Mouse (Mus musculus) gastrocnemius, adult 8-10 months (tissue): Measurements from ENCODE around the gene Ajm1. TPM values are rescaled to one million over a fixed set of nuclear protein-coding genes. Genes with fewer than 3 reads are reported as not detected.
"Not testable (repeated sequence)": the region's sequence is repeated elsewhere in the genome, so short reads cannot be mapped to it uniquely, and the experiment has no call there.

Source experiments
- DNase-seq, 2 experiments: peaks; one replicate each; pipeline ENCODE4 v3.0.0; 2022; ENCODE audit warnings: low spot score in 2 of 2
- total RNA-seq, 4 experiments: library from RNA; stranded (reverse); gene quantifications; 2 replicates each; pipeline ENCODE4 v1.2.4; 2022

Gene Ajm1
- total RNA-seq, 4 experiments from 2014 or later = 0.13 to 0.20 (median 0.16) TPM

DNA sequence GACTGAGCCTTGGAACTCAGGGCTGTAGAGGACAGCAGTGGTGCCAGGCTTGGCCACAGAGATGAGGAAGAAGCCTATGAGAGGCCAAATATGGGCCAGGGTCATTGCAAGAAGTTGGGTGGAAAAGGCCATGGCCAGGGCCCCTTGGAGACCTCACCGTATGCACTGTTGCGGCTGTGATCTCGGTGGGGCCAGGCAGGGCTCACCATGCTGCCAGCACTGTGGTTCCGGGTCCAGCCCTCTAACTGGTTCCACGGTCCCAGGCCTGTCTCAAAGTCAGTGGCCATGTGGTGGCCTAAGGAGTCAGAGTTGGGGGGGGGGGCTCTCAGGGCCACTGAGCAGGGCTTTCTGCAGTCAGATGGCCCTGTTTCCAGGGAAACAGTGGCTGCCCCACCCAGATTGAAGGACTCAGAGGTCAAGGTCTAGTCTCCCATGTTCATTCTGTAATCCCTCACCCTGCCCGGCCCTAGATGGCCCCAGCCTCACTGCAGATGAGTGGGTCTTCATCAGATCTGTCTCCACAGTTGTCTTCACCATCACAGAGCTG is 13.0 kb downstream of the Ajm1 start:
- no peak for DNase-seq

DNA sequence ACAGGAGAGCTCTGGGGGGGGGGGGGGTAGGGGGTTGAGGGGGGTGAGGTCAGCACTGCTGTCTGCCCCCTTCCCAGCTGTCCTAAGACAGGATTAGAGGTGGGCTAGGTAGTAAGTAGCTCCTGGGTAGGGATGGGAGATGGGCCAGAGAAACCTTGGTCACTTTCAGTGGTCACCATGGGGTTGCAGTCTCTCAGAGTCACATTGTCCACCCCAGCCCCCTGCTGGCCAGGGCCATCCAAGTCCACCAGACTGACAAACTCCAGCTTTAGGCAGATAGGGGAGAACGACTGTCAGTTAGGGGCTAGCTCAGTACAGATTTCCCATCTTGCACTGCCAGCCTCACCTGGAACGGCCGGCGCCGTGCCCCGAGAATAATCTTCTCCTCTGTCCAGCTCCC is 15.0 kb downstream of the Ajm1 start:
- DNase-seq = no peak

DNA sequence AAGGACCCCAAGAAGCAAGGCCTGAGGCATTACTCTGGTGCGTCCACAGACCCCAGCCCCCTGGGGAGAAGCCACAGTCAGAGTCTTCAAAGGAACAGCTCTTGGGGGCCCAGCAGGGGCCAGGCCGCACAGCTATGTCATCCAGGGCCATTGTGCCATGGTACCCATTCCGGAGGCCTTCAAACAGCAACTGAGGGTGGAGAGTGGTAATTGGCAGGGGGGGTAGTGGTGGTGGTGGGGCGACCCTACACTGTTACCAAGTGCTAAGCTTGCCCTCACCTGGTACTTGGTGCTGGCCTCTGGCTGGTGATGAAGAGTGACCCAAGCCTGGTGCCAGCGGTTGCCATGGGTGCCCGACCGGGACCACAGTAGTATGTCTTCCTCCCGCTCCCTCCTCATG is 15.8 kb downstream of the Ajm1 start:
- DNase-seq = no peak

DNA sequence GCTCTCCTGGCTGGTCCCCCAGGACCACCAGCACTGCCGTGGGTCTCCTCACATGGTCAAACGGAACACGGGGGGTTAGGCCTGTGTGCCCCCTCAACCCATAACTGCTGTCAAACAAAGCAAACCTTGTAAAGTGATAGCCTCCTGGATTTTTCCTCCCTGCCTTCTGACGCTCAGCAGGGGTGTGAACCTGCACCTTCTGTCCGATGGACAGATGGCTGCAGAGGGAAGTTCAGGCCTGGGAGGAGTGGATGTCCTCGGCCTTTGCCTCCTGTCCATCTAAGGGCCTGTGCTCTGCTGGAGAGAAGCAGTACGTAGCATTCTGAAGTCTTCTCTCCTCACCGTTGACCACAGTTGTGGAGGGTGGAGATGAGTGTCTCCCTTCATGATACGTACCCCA is 19.6 kb downstream of the Ajm1 start:
- no peak for DNase-seq

DNA sequence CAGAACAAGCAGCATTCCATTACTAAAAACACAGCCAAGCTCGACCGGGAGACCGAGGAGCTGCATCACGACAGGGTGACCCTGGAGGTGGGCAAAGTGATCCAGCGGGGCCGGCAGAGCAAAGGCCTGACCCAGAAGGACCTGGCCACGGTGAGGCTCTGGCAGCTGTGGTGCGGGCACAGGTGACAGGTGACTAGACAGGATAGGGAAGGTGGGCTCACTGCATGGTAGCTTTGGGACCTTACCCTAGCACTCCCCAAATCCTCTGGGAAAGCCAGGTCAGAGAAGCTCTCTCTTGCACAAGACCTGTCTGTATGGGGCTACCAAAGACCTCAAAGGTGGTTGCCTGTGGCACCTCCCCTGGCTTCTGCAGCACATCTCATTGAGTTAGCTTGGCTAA is 21.0 kb downstream of the Ajm1 start:
- no peak for DNase-seq

DNA sequence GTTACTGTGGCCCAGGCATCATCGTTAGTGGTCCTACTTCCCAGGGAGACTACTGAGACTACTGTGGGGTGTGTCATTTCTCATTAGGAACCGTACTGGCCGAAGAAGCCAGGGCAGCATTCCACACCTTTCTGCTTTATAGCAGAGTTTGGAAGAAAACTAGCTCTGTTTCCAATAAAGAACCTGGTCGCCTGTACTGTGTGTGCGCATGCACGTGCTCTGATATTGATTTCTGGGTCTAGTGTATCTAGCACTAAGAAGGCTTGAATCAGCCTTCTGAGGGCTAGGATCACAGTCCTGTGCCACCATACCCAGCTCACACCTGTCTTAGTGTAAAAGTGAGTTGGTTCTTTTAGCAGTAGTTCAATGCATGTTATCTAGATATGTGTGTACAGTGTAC is 22.8 kb downstream of the Ajm1 start:
- DNase-seq = no peak

DNA sequence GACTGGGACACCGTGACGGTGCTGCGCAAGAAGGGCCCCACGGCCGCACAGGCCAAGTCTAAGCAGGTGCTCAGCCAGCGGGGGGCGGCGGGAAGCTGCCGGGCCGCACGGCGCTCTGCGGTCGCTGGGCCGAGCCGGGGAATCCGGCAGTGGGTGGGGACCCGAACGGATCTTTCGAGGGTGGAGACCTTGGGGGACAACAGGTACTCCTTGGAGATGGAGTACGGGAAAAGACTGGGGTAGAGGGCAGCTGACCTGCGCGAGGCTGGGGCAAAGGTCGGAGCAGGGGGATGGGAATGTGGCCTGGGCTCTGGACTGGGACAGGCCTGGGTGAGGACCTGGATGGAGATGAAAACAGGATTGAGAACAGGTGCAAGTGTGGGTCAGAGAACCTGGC is 23.6 kb downstream of the Ajm1 start:
- no peak for DNase-seq

DNA sequence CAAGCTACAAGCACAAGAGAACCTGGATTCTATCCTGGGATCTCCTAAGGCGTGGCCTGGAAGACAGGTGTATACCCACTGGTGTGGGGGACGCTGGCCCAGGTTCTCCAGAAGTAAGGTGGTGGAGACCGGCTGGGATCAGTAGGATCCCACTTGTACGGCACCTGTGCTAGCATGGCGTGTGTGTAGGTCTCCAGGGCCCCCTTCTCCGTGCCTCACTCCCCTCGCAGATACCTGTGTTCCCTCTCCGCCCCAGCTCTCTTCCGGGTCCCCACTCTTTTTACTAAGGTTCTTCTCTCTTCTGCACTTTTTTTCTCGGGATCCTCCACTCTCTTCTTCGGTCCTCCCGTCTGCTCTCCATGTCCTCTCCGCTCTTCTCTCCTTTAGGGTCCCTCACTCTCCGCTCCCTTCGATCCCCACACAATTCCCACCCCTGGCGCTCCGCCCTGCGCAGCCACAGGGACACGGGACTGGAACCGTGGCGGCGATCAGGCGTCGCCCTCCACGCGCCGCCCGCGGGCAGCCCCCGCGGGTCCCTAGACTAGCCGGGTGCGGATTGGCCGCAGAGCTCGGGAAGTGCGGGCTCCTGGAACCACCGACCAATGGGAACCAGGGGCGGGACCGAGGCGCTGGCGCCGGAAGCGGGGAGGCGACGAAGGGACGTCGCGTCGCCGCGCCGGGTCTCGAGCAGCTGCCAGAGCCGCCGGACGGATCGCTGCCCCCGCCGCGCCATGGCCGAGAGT is 24.2 kb downstream of the Ajm1 start, which contains the start of gene Edf1:
TSS of gene Edf1 (plus strand) at position 627 of the 743 bp plus-strand sequence.
- DNase-seq = peak; percentile 89 to 94

DNA sequence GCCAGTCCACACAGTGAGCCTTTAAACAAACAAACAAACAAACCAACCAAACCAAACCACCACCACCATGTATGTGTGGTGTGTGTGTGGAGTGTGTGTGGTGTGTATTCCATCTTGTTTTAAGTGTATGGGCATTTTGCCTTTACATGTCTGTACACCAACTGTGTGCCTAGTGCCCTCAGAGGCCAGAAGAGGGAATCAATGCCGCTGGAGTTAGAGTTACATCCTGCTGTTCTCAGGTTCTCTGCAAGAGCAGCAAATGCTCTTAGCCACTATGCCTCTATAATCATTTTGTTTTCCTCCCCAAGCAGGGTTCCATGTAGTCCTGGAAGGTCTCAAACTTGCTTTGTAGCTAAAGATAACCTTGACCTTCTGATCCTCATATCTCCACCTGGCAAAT is 25.3 kb downstream of the Ajm1 start:
- DNase-seq = no peak

DNA sequence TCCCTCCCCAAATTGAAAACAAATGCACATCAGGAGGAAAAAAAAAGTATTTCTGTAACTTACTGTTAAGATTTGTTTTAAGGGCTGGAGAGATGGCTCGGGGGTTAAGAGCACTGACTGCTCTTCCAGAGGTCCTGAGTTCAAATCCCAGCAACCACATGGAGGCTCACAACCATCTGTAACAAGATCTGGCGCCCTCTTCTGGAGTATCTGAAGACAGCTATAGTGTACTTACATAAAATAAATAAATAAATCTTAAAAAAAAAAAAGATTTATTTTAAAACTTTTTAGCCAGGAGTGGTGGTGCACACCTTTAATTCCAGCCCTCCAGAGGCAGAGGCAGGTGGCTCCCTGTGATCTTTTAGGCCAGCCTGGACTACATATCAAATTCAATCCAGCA is 26.1 kb downstream of the Ajm1 start:
- not testable (repeated sequence) for DNase-seq

DNA sequence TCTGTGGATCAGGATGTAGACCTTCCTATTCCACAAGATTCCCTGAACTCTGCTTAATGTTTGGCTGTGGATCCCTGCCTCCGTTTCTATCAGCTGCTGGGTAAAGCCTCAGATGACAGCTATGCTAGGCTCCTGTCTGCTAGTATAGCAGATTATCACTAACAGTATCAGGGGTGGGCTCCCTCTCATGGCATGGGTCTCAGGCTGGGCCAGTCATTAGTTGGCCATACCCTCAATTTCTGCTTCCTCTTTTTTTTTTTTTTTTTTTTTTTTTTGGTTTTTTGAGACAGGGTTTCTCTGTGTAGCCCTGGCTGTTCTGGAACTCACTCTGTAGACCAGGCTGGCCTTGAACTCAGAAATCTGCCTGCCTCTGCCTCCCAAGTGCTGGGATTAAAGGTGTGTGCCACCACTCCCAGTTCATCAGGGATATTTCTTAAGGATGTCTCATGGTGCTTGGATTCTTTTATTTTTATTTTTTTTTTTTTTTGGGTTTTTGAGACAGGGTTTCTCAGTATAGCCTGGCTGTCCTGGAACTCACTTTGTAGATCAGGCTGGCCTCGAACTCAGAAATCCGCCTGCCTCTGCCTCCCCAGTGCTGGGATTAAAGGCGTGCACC is 28.3 kb downstream of the Ajm1 start:
- DNase-seq = not testable (repeated sequence)

DNA sequence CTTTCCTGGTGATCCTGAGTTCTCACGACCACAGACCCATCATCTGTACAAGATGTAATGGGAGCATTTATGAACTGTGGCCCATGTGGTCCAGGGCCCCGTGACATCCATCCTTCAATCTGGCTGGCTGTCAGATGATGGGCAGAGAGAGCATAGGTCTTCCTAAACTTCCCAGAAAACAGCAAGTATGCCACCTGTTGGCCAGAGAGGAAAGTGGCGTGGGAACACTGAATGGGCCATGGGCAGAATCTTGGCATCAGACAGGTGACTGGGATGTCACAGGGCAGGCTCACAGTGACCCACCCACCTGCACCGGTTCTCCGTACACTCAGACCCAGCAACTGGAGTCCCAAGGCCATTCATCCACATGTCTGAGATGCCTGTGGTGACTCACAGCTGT is 30.4 kb downstream of the Ajm1 start:
- peak; percentile 41 to 58 for DNase-seq

DNA sequence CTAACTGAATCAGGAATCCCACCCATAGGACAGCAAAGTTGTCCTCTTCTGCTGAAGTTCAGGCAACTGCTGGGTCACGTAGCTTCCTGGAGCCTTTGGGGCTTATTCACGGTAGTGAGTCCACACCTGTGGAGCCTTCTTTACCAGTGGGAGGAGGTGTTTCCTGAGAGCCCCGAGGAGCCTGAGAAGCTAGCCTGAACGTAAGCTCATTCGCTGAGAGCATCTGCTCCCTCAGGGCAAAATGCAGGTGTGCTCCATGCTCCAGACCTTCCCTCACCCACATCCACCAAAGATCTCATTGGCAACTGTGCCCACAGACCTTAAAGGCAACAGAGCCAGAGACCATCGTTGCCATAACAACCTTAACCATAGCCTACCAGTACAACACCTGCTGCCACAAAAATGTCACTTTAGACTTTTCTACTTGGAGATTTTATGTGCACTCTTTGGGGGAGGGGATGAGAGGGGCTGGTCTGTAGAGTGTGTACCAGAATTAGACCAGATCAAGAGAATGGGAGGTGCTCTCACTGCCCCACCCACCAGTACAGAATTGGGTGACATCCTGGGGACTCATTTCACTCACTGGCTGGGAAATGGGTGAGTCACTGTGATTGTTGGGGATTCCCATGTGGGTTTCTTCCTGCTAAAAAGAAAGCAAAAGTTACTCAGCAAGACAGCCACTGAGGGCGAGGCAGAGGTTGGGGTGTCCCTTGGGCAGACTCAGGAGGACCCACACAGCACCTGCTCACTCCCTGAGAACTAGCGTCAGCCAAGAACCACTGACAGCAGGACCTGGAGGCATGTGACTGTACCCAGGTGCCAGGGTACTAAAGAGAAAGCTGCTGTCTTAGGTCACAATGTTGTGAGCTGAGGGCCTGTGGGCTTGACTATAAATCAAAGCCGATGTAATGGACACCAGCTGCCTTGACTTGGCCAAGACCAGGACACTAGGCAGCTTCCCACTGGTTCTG is 32.3 kb downstream of the Ajm1 start:
- DNase-seq = peak; percentile 31 to 60

DNA sequence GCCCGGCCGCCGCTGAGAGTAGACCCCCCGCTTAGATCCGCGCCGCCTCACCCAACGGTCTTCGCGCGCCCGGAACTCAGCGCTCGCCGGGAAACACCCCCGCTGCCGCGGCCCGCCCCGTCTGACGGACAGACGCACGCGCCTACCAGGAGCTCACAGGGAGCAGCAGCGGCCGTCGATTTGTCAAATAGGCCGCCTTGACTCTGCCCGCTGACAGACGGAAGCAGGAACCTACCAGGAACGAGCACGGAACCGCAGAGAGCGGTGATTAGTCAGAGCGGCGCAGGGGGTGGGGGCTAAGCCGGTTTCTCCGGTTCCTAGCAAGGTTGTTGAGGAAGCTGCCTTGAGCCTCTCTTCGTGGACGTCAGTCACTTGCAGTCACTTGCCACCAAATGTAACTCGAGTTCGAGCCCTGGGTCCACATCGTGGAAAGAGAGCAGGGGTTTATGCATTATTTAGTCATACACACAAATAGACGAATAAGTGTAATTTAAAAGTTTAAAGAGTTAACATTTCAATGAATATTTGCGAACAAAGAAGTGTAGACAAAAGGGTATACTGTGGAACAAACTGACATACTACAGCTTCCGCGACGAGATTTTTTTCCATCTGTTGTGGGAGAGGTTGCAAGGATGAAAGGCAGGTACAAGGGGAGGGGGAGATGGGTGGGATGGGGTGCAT is 34.6 kb downstream of the Ajm1 start, which contains the start of gene Traf2:
TSS of gene Traf2 (minus strand) at position 130 of the 681 bp plus-strand sequence.
- DNase-seq = peak; percentile 98

DNA sequence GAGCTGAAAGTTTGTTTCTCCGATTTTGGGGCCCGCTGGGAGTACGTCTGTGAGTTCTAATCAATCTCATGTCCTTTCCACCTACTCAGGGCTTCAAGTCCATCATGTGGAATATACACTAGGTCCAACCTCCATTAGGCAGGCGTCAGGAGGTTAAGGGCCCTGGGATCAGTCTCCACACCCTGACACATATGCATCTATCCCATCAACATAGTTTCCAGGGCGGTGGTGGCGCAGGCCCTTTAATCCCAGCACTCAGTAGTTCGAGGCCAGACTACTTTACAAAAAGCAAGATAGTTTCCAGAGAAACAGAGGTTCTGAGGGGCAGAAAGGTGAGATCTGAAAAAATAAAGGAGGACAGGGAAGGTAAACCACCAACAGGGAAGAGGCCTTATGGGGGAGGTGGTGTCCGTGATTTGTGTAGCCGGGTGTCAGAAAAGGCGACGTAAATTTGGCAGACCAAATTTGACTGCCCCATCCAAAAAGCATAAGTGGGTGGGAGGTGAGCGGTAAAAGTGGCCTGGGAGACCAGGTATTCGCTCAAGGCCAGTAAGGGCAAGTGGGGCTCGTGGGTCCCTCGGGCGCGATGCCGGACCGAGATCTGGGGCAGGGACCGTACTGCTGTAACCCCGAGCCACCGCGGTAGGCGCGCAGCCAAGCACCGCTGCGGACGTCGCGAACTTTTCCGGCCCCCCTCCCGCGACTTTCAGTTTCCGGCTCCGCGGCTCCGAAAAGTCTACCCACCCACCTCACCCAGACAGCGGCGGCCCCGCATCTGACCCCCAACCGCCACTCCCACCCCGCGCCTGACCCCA is 35.4 kb downstream of the Ajm1 start:
- peak; percentile 61 to 79 for DNase-seq

DNA sequence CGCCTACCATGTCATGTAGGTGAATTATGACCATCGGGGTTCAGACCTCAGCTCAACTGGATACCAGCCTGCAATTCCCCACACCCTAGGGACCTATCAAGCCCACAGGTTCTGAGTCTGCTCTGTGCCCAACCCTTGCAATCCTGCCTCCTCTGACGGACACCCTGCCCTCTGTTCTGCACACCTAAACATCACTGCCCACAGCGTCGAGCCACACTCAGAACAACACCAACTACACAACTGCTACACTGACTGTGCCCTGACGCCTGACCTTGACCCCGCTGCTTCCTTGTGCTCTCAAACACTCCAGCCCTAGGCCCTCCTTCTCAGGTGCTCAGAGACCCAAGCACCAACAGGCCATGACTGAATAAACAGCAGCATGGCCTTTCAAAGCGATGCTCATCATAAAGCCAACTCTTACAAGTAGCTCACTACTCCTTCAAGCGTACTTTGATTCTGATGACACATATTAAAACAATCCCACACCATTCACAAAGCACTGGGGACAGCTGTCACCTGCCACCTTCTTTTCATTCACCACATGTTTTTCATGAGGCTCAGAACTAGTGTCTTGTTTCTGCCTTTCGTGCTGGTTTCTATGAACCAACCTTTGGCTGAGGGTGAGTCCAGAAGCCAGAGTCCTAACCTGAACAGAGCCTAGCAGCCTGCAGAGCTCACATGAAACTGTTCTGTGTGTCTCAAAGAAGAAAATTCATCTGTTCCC is 39.8 kb downstream of the Ajm1 start:
- DNase-seq = no peak

DNA sequence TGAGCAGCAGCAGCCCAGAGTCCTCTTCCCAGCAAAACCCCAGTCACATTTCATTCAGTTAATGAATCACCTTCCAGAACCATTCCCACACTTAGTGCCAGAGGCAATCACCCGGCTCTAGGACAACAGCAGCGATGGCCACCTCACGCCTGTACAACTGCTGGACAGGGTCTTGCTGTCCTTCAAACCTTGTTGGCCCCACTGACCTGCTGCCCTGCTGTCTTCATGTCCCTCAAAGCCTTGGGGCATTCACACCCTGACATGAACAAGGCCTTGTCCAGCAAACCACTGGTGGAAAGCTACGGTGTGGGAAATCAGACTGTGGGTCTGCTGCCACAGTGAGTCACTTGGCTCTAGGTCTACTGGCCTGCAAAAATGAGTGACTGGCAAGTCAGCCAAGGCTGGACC is 41.0 kb downstream of the Ajm1 start:
- no peak for DNase-seq

DNA sequence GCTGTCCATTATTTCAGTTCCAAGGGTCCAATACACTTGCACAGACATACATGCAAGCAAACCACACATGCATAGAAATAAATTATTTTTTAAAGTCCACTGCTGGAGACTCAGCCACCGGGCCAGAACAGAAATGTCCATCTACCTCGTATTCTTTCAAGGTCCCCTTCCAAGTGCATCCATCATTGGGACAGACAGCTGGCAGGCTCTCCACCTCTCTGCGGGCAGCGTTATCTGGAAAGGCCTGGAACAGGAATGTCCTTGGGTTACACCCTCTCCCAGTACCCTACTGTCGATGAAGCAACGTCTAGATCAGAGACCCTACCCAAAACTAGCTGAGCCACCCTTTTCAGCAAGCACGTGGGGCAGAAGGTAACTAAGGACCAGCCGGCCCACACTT is 45.0 kb downstream of the Ajm1 start:
- DNase-seq = no peak

DNA sequence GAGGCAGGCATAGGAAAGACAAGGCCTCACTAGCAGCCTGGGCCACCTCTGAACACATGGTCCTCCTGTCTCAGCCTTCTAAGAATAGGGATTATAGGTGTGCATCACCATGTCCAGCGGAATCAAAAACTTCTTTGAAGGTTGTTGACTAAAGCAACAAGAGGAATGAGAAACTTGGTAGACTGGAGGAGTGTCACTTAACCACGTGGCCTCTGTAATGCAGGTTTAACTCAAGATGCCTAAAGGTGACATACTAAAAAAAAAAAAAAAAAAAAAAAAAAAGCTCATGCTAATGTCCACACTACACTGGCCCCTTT is 46.7 kb downstream of the Ajm1 start:
- DNase-seq = no peak
